Mouse (Mus musculus) heart, postnatal 36 days (tissue): Measurements from ENCODE around the gene H2afb2. TPM values are rescaled to one million over a fixed set of nuclear protein-coding genes. Genes with fewer than 3 reads are reported as not detected.

Experiments used
- DNase-seq, 2 experiments: peaks; one replicate each; pipeline ENCODE4 v3.0.0; 2021 to 2022
- intact Hi-C: fragments of 180-260 bp; cut with DNase I; formaldehyde crosslinking; loops from one replicate; pipeline ENCODE4 v1.15.1; 2025
- total RNA-seq, 2 experiments: library from RNA; stranded (reverse); gene quantifications; 2 replicates each; pipeline ENCODE4 v1.2.3; 2021

H2afb2 gene
- not detected for total RNA-seq

- no peak for DNase-seq
- intact Hi-C loops: no loop called here
These were observed at the start of gene H2afb2 for GRCm38 (mm10) chrX:116680878-116681277. Gene H2afb2 (plus strand): TSS chrX:116681178.

Other genes starting within 250 kb of the H2afb2 start
- not detected for gene Cpxcr1, start 232.2 kb upstream of the H2afb2 start, total RNA-seq